Mouse (Mus musculus) midbrain, embryonic 11.5 days (tissue): ENCODE measurements around the gene Tapbpl. TPM values are rescaled to one million over a fixed set of nuclear protein-coding genes. Genes with fewer than 3 reads are reported as not detected.
A peak's percentile ranks its signal among the peaks of the same experiment; 100 is the strongest.
"Not testable (repeated sequence)": the region's sequence is repeated elsewhere in the genome, so short reads cannot be mapped to it uniquely, and the experiment has no call there.

Source experiments
- ATAC-seq: fragments of 200-750 bp; cut with Nextera tagmentation; 2 replicates; pipeline ENCODE4 v1.8.0; 2017; ENCODE audit warnings: moderate TSS enrichment, moderate library complexity; ENCODE audit not compliant: low FRiP score
- DNase-seq: peaks from one replicate; pipeline ENCODE4 v3.0.0; 2015; ENCODE audit warnings: low spot score; ENCODE audit errors: missing footprints
- H3K27ac ChIP-seq: fragments of 300-500 bp; sonication (generic); 2 replicates; pipeline ENCODE4 v1.5.1; 2014; ENCODE audit warnings: low read depth, low read length
- H3K27me3 ChIP-seq: fragments of 300-500 bp; sonication (generic); 2 replicates; pipeline ENCODE4 v1.6.1; 2014; ENCODE audit warnings: mild to moderate bottlenecking, low read length, moderate library complexity, mixed read lengths; ENCODE audit not compliant: control insufficient read depth, insufficient read depth
- H3K36me3 ChIP-seq: fragments of 300-500 bp; sonication (generic); 2 replicates; pipeline ENCODE4 v1.6.1; 2014; ENCODE audit warnings: mild to moderate bottlenecking, low read length, moderate library complexity, mixed read lengths; ENCODE audit not compliant: control insufficient read depth, insufficient read depth
- H3K4me1 ChIP-seq: fragments of 300-500 bp; sonication (generic); 2 replicates; pipeline ENCODE4 v1.6.1; 2014; ENCODE audit warnings: low read length; ENCODE audit not compliant: control insufficient read depth, insufficient read depth
- H3K4me2 ChIP-seq: fragments of 300-500 bp; sonication (generic); 2 replicates; pipeline ENCODE4 v1.6.1; 2014; ENCODE audit warnings: mild to moderate bottlenecking, moderate library complexity
- H3K4me3 ChIP-seq: fragments of 300-500 bp; sonication (generic); 2 replicates; pipeline ENCODE4 v1.5.1; 2014; ENCODE audit warnings: low read depth, low read length
- H3K9ac ChIP-seq: fragments of 300-500 bp; sonication (generic); 2 replicates; pipeline ENCODE4 v1.6.1; 2014; ENCODE audit warnings: low read length
- H3K9me3 ChIP-seq: fragments of 300-500 bp; sonication (generic); 2 replicates; pipeline ENCODE4 v1.6.1; 2016; ENCODE audit warnings: low read length; ENCODE audit not compliant: control insufficient read depth
- whole genome bisulfite sequencing: fragments of 180-500 bp; shearing (Covaris S2); extraction: QIAGEN DNeasy Blood & Tissue Kit; methylation state at CpG from one replicate; pipeline ENCODE4 v1.1.7; 2014; 5-methylcytosine and 5-hydroxymethylcytosine counted together
- polyA plus RNA-seq: library from polyadenylated mRNA; unstranded; fragments of >200 nt; fragmentation: Nextera tagmentation; extraction: Ambion mirVana; gene quantifications from 2 replicates; pipeline ENCODE4 v1.2.1, GENCODE M21; 2014

The Tapbpl gene
- polyA plus RNA-seq = 1.2 and 1.6 TPM in 2 replicates

GRCm38 (mm10) chr6:125231117-125232044 lies at the start of gene Tapbpl:
Gene Tapbpl (minus strand): TSS chr6:125231860.
- WGBS = 9% methylated on average over 16 of the region's 16 CpGs
- ATAC-seq (peak; percentile 65), DNase-seq (peak; percentile 89)
- Histone ChIP-seq H3K9me3 (no peaks in the 10 kb centered on the region), H3K4me2 (peak within 1 kb of the TSS; percentile 71), H3K27me3 (no peaks in the 10 kb centered on the region), H3K36me3 (no peaks in the 10 kb centered on the region), H3K4me3 (peak within 1 kb of the TSS; percentile 34), H3K4me1 (peaks cover 9% of the 10 kb centered on the region), H3K9ac (peak within 1 kb of the TSS; percentile 69), H3K27ac (no peak within 1 kb of the TSS)

GRCm38 (mm10) chr6:125279729-125280128 lies 48.1 kb upstream of the Tapbpl start:
- no peak for ATAC-seq

GRCm38 (mm10) chr6:125274841-125275563 lies 43.3 kb upstream of the Tapbpl start:
- 62% methylated on average over 15 of the region's 15 CpGs for WGBS

More at GRCm38 (mm10) chr6:125279729-125280128, 48.1 kb upstream of the Tapbpl start:
- WGBS = 61% methylated on average over 8 of the region's 8 CpGs
- peak; percentile 71 for DNase-seq
- Histone ChIP-seq H3K9ac (no peak overlapping the region), H3K36me3 (no peaks in the 10 kb centered on the region), H3K9me3 (no peaks in the 10 kb centered on the region), H3K27me3 (no peaks in the 10 kb centered on the region), H3K27ac (no peak overlapping the region), H3K4me3 (no peak overlapping the region), H3K4me1 (no peaks in the 10 kb centered on the region), H3K4me2 (no peak overlapping the region)

GRCm38 (mm10) chr6:125272228-125272785 lies 40.6 kb upstream of the Tapbpl start:
- Histone ChIP-seq H3K36me3 (no peaks in the 10 kb centered on the region), H3K27ac (no peak overlapping the region), H3K4me1 (no peaks in the 10 kb centered on the region), H3K4me2 (no peak overlapping the region), H3K4me3 (no peak overlapping the region), H3K9ac (no peak overlapping the region), H3K27me3 (no peaks in the 10 kb centered on the region), H3K9me3 (no peaks in the 10 kb centered on the region)
- ATAC-seq (no peak), DNase-seq (peak; percentile 12)
- WGBS = 77% methylated on average over 10 of the region's 10 CpGs

More at GRCm38 (mm10) chr6:125274841-125275563, 43.3 kb upstream of the Tapbpl start:
- H3K9me3 ChIP-seq = no peaks in the 10 kb centered on the region
- no peak overlapping the region for H3K9ac ChIP-seq
- H3K4me2 ChIP-seq = no peak overlapping the region
- H3K4me1 ChIP-seq = no peaks in the 10 kb centered on the region
- no peaks in the 10 kb centered on the region for H3K27me3 ChIP-seq
- ATAC-seq (no peak), DNase-seq (peak; percentile 84)
- no peak overlapping the region for H3K4me3 ChIP-seq
- H3K36me3 ChIP-seq = no peaks in the 10 kb centered on the region
- H3K27ac ChIP-seq = no peak overlapping the region

- no peak overlapping the region for H3K4me3 ChIP-seq
- no peaks in the 10 kb centered on the region for H3K4me1 ChIP-seq
- H3K9ac ChIP-seq = 0 out of 2 replicates have a peak overlapping the region, but pooled peaks have one; percentile 26
- H3K36me3 ChIP-seq = no peaks in the 10 kb centered on the region
- 23% methylated on average over 17 of the region's 17 CpGs for WGBS
- H3K27ac ChIP-seq = no peak overlapping the region
- DNase-seq = peak; percentile 99
- peak; percentile 88 for ATAC-seq
- no peaks in the 10 kb centered on the region for H3K27me3 ChIP-seq
- no peak overlapping the region for H3K4me2 ChIP-seq
- no peaks in the 10 kb centered on the region for H3K9me3 ChIP-seq
Observed at GRCm38 (mm10) chr6:125271455-125272227, 40.0 kb upstream of the Tapbpl start.

- Histone ChIP-seq H3K4me3 (no peak overlapping the region), H3K9me3 (no peaks in the 10 kb centered on the region), H3K27me3 (no peaks in the 10 kb centered on the region), H3K36me3 (no peaks in the 10 kb centered on the region), H3K4me1 (no peaks in the 10 kb centered on the region), H3K4me2 (no peak overlapping the region), H3K27ac (no peak overlapping the region), H3K9ac (no peak overlapping the region)
- ATAC-seq = no peak
- WGBS = 40% methylated on average over 6 of the region's 6 CpGs
- DNase-seq = peak; percentile 54
Observed at GRCm38 (mm10) chr6:125268799-125269198, 37.1 kb upstream of the Tapbpl start.

GRCm38 (mm10) chr6:125267469-125267868 lies 35.8 kb upstream of the Tapbpl start:
- Histone ChIP-seq H3K9ac (no peak overlapping the region), H3K36me3 (no peaks in the 10 kb centered on the region), H3K27me3 (no peaks in the 10 kb centered on the region), H3K4me3 (no peak overlapping the region), H3K4me2 (no peak overlapping the region), H3K9me3 (no peaks in the 10 kb centered on the region), H3K4me1 (no peaks in the 10 kb centered on the region), H3K27ac (no peak overlapping the region)
- no peak for ATAC-seq
- whole genome bisulfite sequencing = 84% methylated on average over 3 of the region's 3 CpGs
- DNase-seq = peak; percentile 23

- H3K4me3 ChIP-seq, H3K4me2 ChIP-seq, DNase-seq, H3K27me3 ChIP-seq, H3K27ac ChIP-seq, H3K9ac ChIP-seq, H3K4me1 ChIP-seq, H3K36me3 ChIP-seq, H3K9me3 ChIP-seq, ATAC-seq: not testable (repeated sequence)
- 76% methylated on average over 6 of the region's 6 CpGs for WGBS
Observed at GRCm38 (mm10) chr6:125266600-125266999, 34.9 kb upstream of the Tapbpl start.
